Mouse (Mus musculus) lung, postnatal 0 days (tissue): ENCODE data around the gene Adamtsl5. TPM values are rescaled to one million over a fixed set of nuclear protein-coding genes. Genes with fewer than 3 reads are reported as not detected.

Experiments used
- ATAC-seq: fragments of 200-750 bp; cut with Nextera tagmentation; 2 replicates; pipeline ENCODE4 v1.8.0; 2017; ENCODE audit warnings: moderate library complexity
- DNase-seq: peaks from one replicate; pipeline ENCODE4 v3.0.0-alpha.2; 2016; ENCODE audit warnings: low spot score
- H3K27ac ChIP-seq: fragments of 300-500 bp; sonication (generic); 2 replicates; pipeline ENCODE4 v1.5.1; 2014; ENCODE audit warnings: antibody characterized with exemption, mild to moderate bottlenecking, low read length, mixed read lengths
- H3K27me3 ChIP-seq: fragments of 300-500 bp; sonication (generic); replicated peaks from 2 replicates; pipeline ENCODE4 v1.6.1; 2014; ENCODE audit warnings: low read length, mixed read lengths; ENCODE audit not compliant: insufficient read depth
- H3K36me3 ChIP-seq: fragments of 300-500 bp; sonication (generic); 2 replicates; pipeline ENCODE4 v1.6.1; 2014; ENCODE audit warnings: low read length, mixed read lengths; ENCODE audit not compliant: insufficient read depth
- H3K4me1 ChIP-seq: fragments of 300-500 bp; sonication (generic); 2 replicates; pipeline ENCODE4 v1.6.1; 2014; ENCODE audit warnings: antibody characterized with exemption, low read depth, low read length, mixed read lengths; ENCODE audit not compliant: insufficient read depth
- H3K4me2 ChIP-seq: fragments of 300-500 bp; sonication (generic); replicated peaks from 2 replicates; pipeline ENCODE4 v1.6.1; 2014; ENCODE audit warnings: low read depth, mild to moderate bottlenecking, low read length, moderate library complexity, mixed read lengths
- H3K4me3 ChIP-seq: fragments of 300-500 bp; sonication (generic); 2 replicates; pipeline ENCODE4 v1.5.1; 2014; ENCODE audit warnings: low read depth, low read length
- H3K9ac ChIP-seq: fragments of 300-500 bp; sonication (generic); replicated peaks from 2 replicates; pipeline ENCODE4 v1.6.1; 2014; ENCODE audit warnings: low read depth, mild to moderate bottlenecking
- H3K9me3 ChIP-seq: fragments of 300-500 bp; sonication (generic); 2 replicates; pipeline ENCODE4 v1.6.1; 2016; ENCODE audit warnings: low read length, mixed read lengths
- CTCF ChIP-seq: IDR thresholded peaks from 2 replicates; pipeline ENCODE4 v1.5.1; 2016; ENCODE audit warnings: antibody characterized with exemption, mild to moderate bottlenecking
- EP300 ChIP-seq: IDR thresholded peaks from 2 replicates; pipeline ENCODE4 v1.6.1; 2016; ENCODE audit warnings: antibody characterized with exemption, mild to moderate bottlenecking, control low read depth
- WGBS: fragments of 180-500 bp; shearing (Covaris S2); extraction: QIAGEN DNeasy Blood & Tissue Kit; methylation state at CpG from one replicate; pipeline ENCODE4 v1.1.7; 2014; 5-methylcytosine and 5-hydroxymethylcytosine counted together
- polyA plus RNA-seq: library from polyadenylated mRNA; unstranded; fragments of >200 nt; fragmentation: Nextera tagmentation; extraction: Ambion mirVana; gene quantifications from 2 replicates; pipeline ENCODE4 v1.2.1, GENCODE M21; 2015

Adamtsl5 gene
- 6.4 and 7.3 TPM in 2 replicates for polyA plus RNA-seq

GRCm38 (mm10) chr10:80348244-80348781 lies at the start of gene Adamtsl5:
Gene Adamtsl5 (minus strand): TSS chr10:80348412.
- H3K4me3 ChIP-seq: peak within 1 kb of the TSS; percentile 38
- ATAC-seq: peak; percentile 58
- peak; percentile 72 for DNase-seq
- 0 out of 2 replicates have a peak within 1 kb of the TSS, but pooled peaks have one; percentile 12 for H3K9ac ChIP-seq
- no peaks in the 10 kb centered on the region for H3K9me3 ChIP-seq
- H3K27ac ChIP-seq: no peak within 1 kb of the TSS
- TF ChIP-seq CTCF (peak; percentile 88), EP300 (no peak)
- peaks cover 21% of the 10 kb centered on the region for H3K27me3 ChIP-seq
- peak within 1 kb of the TSS; percentile 63 for H3K4me2 ChIP-seq
- 2% methylated on average over 34 of the region's 42 CpGs for WGBS
- peaks cover 14% of the 10 kb centered on the region; the same call in 1 of the 2 replicates for H3K4me1 ChIP-seq
- no peaks in the 10 kb centered on the region for H3K36me3 ChIP-seq

GRCm38 (mm10) chr10:80397524-80398173 lies 49.4 kb upstream of the Adamtsl5 start:
- TF ChIP-seq EP300 (no peak), CTCF (no peak)
- Histone ChIP-seq H3K9ac (no peak overlapping the region), H3K4me2 (0 out of 2 replicates have a peak overlapping the region, but pooled peaks have one; percentile 3), H3K4me3 (no peak overlapping the region), H3K27me3 (no peaks in the 10 kb centered on the region), H3K4me1 (peaks cover 12% of the 10 kb centered on the region), H3K36me3 (peaks cover 12% of the 10 kb centered on the region; the same call in 1 of the 2 replicates), H3K9me3 (no peaks in the 10 kb centered on the region), H3K27ac (no peak overlapping the region)
- WGBS: 26% methylated on average over 8 of the region's 8 CpGs
- DNase-seq (no peak), ATAC-seq (no peak)

DNA sequence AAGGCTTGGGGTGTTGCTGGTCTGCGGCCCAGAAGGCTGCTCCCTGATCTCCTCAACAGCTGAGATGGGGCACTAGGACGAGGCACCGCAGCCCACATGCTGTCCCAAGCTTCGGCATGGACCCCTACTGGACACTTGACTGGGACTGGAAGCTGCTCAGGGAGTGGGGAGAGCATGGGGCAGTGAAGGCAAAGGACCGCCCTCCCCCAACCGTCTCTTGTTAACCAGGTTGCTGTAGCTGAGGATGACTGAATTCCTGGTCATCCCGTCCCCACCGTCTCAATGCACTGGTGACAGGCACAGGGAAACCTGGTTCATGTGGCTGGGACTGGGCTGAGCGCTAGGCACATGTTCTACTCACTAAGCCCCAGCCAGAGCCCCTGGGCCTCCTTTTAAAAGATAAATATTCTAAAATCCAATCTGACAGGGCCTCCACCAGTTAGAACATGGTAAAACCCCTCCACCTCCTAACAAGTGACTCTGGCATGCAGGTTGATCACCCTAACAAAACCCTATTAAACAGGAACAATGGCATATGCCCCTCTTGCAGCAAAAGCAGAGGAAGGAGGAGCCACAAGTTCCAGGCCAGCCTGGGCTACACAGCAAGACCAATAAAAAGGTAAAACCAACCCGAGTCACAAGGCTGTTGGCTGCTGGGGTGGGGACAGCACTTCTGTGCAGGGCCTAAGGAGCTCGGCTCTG lies 48.8 kb upstream of the Adamtsl5 start:
- Histone ChIP-seq H3K4me1 (peaks cover 12% of the 10 kb centered on the region), H3K9me3 (no peaks in the 10 kb centered on the region), H3K36me3 (peaks cover 16% of the 10 kb centered on the region; the same call in 1 of the 2 replicates), H3K27me3 (no peaks in the 10 kb centered on the region), H3K27ac (no peak overlapping the region), H3K4me2 (no peak overlapping the region), H3K9ac (no peak overlapping the region), H3K4me3 (no peak overlapping the region)
- TF ChIP-seq CTCF (peak; percentile 18; the same call in 1 of the 2 replicates), EP300 (no peak)
- 77% methylated on average over 11 of the region's 11 CpGs for WGBS
- no peak for ATAC-seq
- no peak for DNase-seq

DNA sequence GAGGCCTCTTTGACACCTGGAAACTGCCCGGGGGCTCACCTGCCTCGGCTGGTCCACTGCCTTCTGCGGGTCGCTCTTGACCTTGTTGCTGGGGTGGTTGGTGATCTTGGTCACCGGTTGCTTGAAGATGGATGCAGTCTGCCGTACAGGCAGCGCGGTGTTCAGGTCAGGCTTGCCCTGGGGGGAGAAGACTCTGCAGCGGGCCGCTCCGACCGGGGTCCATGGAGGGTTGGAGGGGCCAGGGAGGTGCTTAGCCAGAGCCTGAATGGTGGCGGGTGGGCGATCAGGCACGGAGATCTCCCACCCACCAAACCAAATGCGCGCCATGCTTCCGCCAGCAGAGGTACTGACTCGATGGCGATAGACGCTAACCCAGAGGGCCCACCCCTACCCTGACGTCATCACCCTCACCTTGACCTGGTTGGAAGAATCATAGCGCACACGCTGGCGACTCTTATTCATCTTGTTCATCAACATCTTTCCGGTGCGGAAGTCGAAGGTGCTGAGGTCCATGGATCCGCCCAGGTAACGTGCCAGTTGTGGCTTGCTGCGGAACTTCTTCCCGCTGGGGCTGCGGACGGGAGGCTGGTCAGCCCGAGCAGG lies 46.9 kb upstream of the Adamtsl5 start:
- H3K9ac ChIP-seq: no peak overlapping the region
- 93% methylated on average over 35 of the region's 35 CpGs for WGBS
- H3K36me3 ChIP-seq: peaks cover 18% of the 10 kb centered on the region; the same call in 1 of the 2 replicates

GRCm38 (mm10) chr10:80392687-80393086 lies 44.5 kb upstream of the Adamtsl5 start:
- Histone ChIP-seq H3K4me3 (no peak overlapping the region), H3K9ac (no peak overlapping the region), H3K36me3 (peaks cover 18% of the 10 kb centered on the region; the same call in 1 of the 2 replicates), H3K27me3 (no peaks in the 10 kb centered on the region), H3K4me2 (no peak overlapping the region), H3K9me3 (no peaks in the 10 kb centered on the region), H3K4me1 (peaks cover 8% of the 10 kb centered on the region; the same call in 1 of the 2 replicates), H3K27ac (no peak overlapping the region)
- DNase-seq (no peak), ATAC-seq (no peak)
- TF ChIP-seq EP300: no peak
- TF ChIP-seq CTCF: no peak
- WGBS: 96% methylated on average over 5 of the region's 5 CpGs

More for the DNA sequence above, 46.9 kb upstream of the Adamtsl5 start:
- no peaks in the 10 kb centered on the region for H3K9me3 ChIP-seq
- no peak for TF ChIP-seq CTCF
- no peak for TF ChIP-seq EP300
- H3K27me3 ChIP-seq: no peaks in the 10 kb centered on the region
- H3K4me3 ChIP-seq: no peak overlapping the region
- H3K4me2 ChIP-seq: no peak overlapping the region
- no peak overlapping the region for H3K27ac ChIP-seq
- DNase-seq: no peak
- no peak for ATAC-seq
- H3K4me1 ChIP-seq: peaks cover 7% of the 10 kb centered on the region

DNA sequence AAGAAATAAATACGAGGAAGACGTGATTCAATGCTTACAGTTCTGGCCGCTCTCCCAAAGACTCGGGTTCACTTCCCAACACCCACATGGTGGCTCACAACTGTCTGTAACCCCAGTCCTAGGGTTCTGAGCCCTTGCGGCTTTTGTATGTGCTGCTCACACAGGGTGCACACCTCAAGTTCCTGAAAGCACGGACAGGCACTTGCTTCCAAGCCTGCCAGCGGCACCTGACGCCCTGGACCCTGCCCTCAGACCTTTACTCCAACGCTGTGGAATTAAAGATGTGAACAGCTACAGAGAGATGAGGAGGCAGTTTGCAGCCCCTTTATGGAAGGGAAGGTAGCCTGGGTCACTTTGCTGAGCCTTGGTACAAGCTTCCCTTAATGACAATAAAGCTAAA lies 42.5 kb upstream of the Adamtsl5 start:
- Histone ChIP-seq H3K9me3 (no peaks in the 10 kb centered on the region), H3K36me3 (peaks cover 18% of the 10 kb centered on the region; the same call in 1 of the 2 replicates), H3K27me3 (no peaks in the 10 kb centered on the region), H3K9ac (no peak overlapping the region), H3K4me3 (no peak overlapping the region), H3K4me2 (no peak overlapping the region), H3K4me1 (peaks cover 6% of the 10 kb centered on the region; the same call in 1 of the 2 replicates), H3K27ac (no peak overlapping the region)
- 75% methylated on average over 9 of the region's 9 CpGs for WGBS
- TF ChIP-seq EP300 (no peak), CTCF (no peak)
- ATAC-seq (no peak), DNase-seq (no peak)
